Mouse (Mus musculus) limb, embryonic 12.5 days (tissue): ENCODE measurements around the gene Clpb. TPM values are rescaled to one million over a fixed set of nuclear protein-coding genes. Genes with fewer than 3 reads are reported as not detected.

Source experiments
- ATAC-seq: fragments of 200-750 bp; cut with Nextera tagmentation; 2 replicates; pipeline ENCODE4 v1.8.0; 2017; ENCODE audit warnings: low read depth, moderate TSS enrichment; ENCODE audit not compliant: insufficient number of reproducible peaks, insufficient read depth, low FRiP score, low TSS enrichment
- H3K27ac ChIP-seq: fragments of 300-500 bp; sonication (generic); 2 replicates; pipeline ENCODE4 v1.5.1; 2016; ENCODE audit warnings: mild to moderate bottlenecking, moderate library complexity
- H3K27me3 ChIP-seq: fragments of 300-500 bp; sonication (generic); 2 replicates; pipeline ENCODE4 v1.6.1; 2016; ENCODE audit warnings: mild to moderate bottlenecking, moderate library complexity
- H3K36me3 ChIP-seq: fragments of 300-500 bp; sonication (generic); 2 replicates; pipeline ENCODE4 v1.6.1; 2016; ENCODE audit warnings: mild to moderate bottlenecking, moderate library complexity
- H3K4me1 ChIP-seq: fragments of 300-500 bp; sonication (generic); replicated peaks from 2 replicates; pipeline ENCODE4 v1.6.1; 2016
- H3K4me2 ChIP-seq: fragments of 300-500 bp; sonication (generic); 2 replicates; pipeline ENCODE4 v1.6.1; 2016; ENCODE audit warnings: mild to moderate bottlenecking, moderate library complexity
- H3K4me3 ChIP-seq: fragments of 300-500 bp; sonication (generic); replicated peaks from 2 replicates; pipeline ENCODE4 v1.5.1; 2016; ENCODE audit warnings: mild to moderate bottlenecking
- H3K9ac ChIP-seq: fragments of 300-500 bp; sonication (generic); replicated peaks from 2 replicates; pipeline ENCODE4 v1.6.1; 2016; ENCODE audit warnings: mild to moderate bottlenecking, moderate library complexity
- H3K9me3 ChIP-seq: fragments of 300-500 bp; sonication (generic); 2 replicates; pipeline ENCODE4 v1.6.1; 2016; ENCODE audit warnings: mild to moderate bottlenecking, moderate library complexity
- WGBS: fragments of 180-500 bp; shearing (Covaris S2); methylation state at CpG from one replicate; pipeline ENCODE4 v1.1.7; 2016; 5-methylcytosine and 5-hydroxymethylcytosine counted together
- polyA plus RNA-seq: library from polyadenylated mRNA; unstranded; fragments of >200 nt; fragmentation: Nextera tagmentation; extraction: Ambion mirVana; gene quantifications from 2 replicates; pipeline ENCODE4 v1.2.1, GENCODE M21; 2016

Clpb gene
- polyA plus RNA-seq, 1 experiment from 2014 or later = 48.4 TPM

- Histone ChIP-seq H3K4me3 (no peak overlapping the region), H3K27me3 (no peaks in the 10 kb centered on the region), H3K4me2 (no peak overlapping the region), H3K9ac (no peak overlapping the region), H3K9me3 (no peaks in the 10 kb centered on the region), H3K27ac (no peak overlapping the region), H3K4me1 (no peaks in the 10 kb centered on the region), H3K36me3 (peaks cover 6% of the 10 kb centered on the region; the same call in 1 of the 2 replicates)
- 94% methylated on average over 14 of the region's 14 CpGs for WGBS
- ATAC-seq = no peak
Measured at GRCm38 (mm10) chr7:101692446-101692845, 29.0 kb downstream of the Clpb start.

DNA sequence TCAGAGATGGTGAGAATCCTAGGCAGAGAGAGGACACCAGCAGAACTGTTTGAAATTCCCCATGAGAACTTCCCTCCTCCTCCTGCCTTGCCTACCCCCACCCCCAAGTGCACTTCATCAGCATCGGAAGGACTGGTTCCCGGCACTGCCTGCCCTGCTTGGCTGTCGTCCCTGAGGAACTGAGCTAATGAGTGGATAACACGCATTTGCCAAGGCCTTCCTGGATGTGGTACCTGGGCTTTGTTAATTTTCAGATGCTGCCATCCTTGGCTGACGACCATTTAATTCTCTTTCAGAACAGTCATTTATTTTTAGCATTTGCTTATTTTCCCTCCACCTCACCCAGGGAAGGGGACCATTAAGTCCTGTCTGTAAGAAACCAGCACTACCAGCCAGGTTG, 32.0 kb downstream of the Clpb start:
- no peak overlapping the region for H3K4me3 ChIP-seq
- no peak overlapping the region for H3K27ac ChIP-seq
- WGBS = 63% methylated on average over 5 of the region's 5 CpGs
- no peaks in the 10 kb centered on the region for H3K4me1 ChIP-seq
- 0 out of 2 replicates have a peak, but pooled peaks cover 6% of the 10 kb centered on the region for H3K36me3 ChIP-seq
- no peak overlapping the region for H3K4me2 ChIP-seq
- no peak overlapping the region for H3K9ac ChIP-seq
- H3K27me3 ChIP-seq = no peaks in the 10 kb centered on the region
- ATAC-seq = no peak
- no peaks in the 10 kb centered on the region for H3K9me3 ChIP-seq

DNA sequence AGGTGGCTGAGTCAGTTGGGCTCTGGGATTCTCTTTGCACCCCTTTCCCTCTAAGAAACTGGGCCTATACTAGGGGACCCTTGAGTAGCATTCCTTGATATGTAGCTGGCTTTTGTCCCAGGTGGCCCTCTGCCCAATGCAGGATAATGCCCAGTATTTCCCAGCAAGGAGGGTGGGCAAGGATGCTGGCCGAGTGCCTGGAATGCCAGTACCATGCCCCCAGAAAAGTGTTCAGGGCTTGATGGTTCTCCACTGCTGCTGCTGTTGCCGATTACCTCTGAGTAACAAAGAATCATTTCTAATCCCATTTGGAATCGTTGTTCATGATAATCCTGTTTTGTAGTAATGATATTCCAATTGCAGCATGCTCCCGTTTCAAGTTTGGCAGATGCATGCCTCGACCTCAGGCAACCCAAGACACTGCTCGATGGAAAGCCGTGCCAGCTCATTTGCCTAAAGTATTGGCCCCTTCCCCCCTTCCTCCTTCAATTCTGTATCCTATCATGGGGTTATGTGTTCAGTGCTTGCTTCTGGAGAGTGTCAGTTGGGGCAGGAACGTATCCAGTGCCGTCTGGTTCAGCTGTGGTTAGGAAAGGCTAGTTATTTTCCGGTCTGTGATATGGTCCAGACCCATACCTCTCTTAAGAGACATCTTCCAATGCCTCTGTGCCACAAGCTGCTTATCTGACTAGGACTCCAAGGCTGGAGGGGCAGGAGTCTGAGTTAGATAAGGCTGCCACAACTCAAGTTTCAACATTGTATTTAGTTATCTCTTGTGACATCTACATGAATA, 33.7 kb downstream of the Clpb start:
- no peak overlapping the region for H3K4me3 ChIP-seq
- ATAC-seq = no peak
- H3K4me2 ChIP-seq = no peak overlapping the region
- 85% methylated on average over 10 of the region's 10 CpGs for WGBS
- no peaks in the 10 kb centered on the region for H3K27me3 ChIP-seq
- no peak overlapping the region for H3K27ac ChIP-seq
- no peaks in the 10 kb centered on the region for H3K9me3 ChIP-seq
- no peak overlapping the region for H3K9ac ChIP-seq
- H3K36me3 ChIP-seq = no peaks in the 10 kb centered on the region
- H3K4me1 ChIP-seq = no peaks in the 10 kb centered on the region

GRCm38 (mm10) chr7:101700296-101700695, 36.9 kb downstream of the Clpb start:
- Histone ChIP-seq H3K4me3 (no peak overlapping the region), H3K36me3 (no peaks in the 10 kb centered on the region), H3K4me1 (no peaks in the 10 kb centered on the region), H3K4me2 (no peak overlapping the region), H3K9ac (no peak overlapping the region), H3K27me3 (no peaks in the 10 kb centered on the region), H3K9me3 (no peaks in the 10 kb centered on the region), H3K27ac (no peak overlapping the region)
- no peak for ATAC-seq
- WGBS = 49% methylated on average over 3 of the region's 3 CpGs

GRCm38 (mm10) chr7:101702706-101703105, 39.3 kb downstream of the Clpb start:
- WGBS = 61% methylated on average over 5 of the region's 5 CpGs
- H3K4me2 ChIP-seq = no peak overlapping the region
- peaks cover 14% of the 10 kb centered on the region; the same call in 1 of the 2 replicates for H3K36me3 ChIP-seq
- no peaks in the 10 kb centered on the region for H3K4me1 ChIP-seq
- no peak overlapping the region for H3K9ac ChIP-seq
- ATAC-seq = no peak
- H3K27ac ChIP-seq = no peak overlapping the region
- H3K4me3 ChIP-seq = no peak overlapping the region
- H3K9me3 ChIP-seq = no peaks in the 10 kb centered on the region
- no peaks in the 10 kb centered on the region for H3K27me3 ChIP-seq

- Histone ChIP-seq H3K4me3 (no peak overlapping the region), H3K36me3 (peaks cover 14% of the 10 kb centered on the region; the same call in 1 of the 2 replicates), H3K9me3 (no peaks in the 10 kb centered on the region), H3K9ac (no peak overlapping the region), H3K27ac (no peak overlapping the region), H3K27me3 (no peaks in the 10 kb centered on the region), H3K4me1 (no peaks in the 10 kb centered on the region), H3K4me2 (no peak overlapping the region)
- ATAC-seq = no peak
- 90% methylated on average over 3 of the region's 3 CpGs for WGBS
Measured at GRCm38 (mm10) chr7:101709586-101709985, 46.2 kb downstream of the Clpb start.

- no peak overlapping the region for H3K4me3 ChIP-seq
- peaks cover 14% of the 10 kb centered on the region; the same call in 1 of the 2 replicates for H3K36me3 ChIP-seq
- no peak overlapping the region for H3K4me2 ChIP-seq
- no peaks in the 10 kb centered on the region for H3K4me1 ChIP-seq
- no peak overlapping the region for H3K9ac ChIP-seq
- WGBS = 93% methylated on average over 5 of the region's 5 CpGs
- H3K27ac ChIP-seq = no peak overlapping the region
- no peaks in the 10 kb centered on the region for H3K9me3 ChIP-seq
- ATAC-seq = no peak
- H3K27me3 ChIP-seq = no peaks in the 10 kb centered on the region
Measured at GRCm38 (mm10) chr7:101710236-101710635, 46.8 kb downstream of the Clpb start.

GRCm38 (mm10) chr7:101713828-101714400, 50.5 kb downstream of the Clpb start:
- Histone ChIP-seq H3K4me2 (no peak overlapping the region), H3K4me1 (no peaks in the 10 kb centered on the region), H3K27ac (no peak overlapping the region), H3K9me3 (no peaks in the 10 kb centered on the region), H3K4me3 (no peak overlapping the region), H3K36me3 (no peaks in the 10 kb centered on the region), H3K9ac (no peak overlapping the region), H3K27me3 (no peaks in the 10 kb centered on the region)
- 79% methylated on average over 9 of the region's 9 CpGs for WGBS
- no peak for ATAC-seq

DNA sequence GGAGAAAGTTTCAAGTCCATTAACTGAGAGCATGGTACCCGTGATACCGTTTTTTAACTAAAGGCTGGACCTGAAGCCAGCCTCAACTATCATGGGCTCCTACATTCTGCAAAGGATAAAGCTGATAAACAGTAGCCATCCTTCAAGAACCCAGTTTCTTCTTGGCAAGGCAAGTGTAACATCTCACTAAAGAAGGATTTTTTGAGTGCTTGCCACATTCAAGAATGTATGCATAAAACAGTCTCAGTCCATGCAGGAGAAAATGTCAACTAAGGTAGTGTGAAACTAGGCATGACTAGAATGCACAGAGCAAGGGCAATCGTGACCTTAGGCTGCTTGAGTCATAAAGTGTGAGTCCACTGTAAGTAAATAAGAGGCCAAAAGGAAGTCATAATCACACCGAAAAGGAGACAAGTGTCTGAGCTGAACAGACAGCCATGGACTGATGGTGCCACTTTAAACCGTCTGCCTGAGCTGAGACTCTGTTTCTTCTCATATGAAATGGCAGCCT, 51.7 kb downstream of the Clpb start:
- H3K9me3 ChIP-seq = no peaks in the 10 kb centered on the region
- no peaks in the 10 kb centered on the region for H3K27me3 ChIP-seq
- 76% methylated on average over 5 of the region's 5 CpGs for WGBS
- no peak overlapping the region for H3K9ac ChIP-seq
- no peaks in the 10 kb centered on the region for H3K36me3 ChIP-seq
- no peak overlapping the region for H3K4me3 ChIP-seq
- no peaks in the 10 kb centered on the region for H3K4me1 ChIP-seq
- no peak for ATAC-seq
- no peak overlapping the region for H3K27ac ChIP-seq
- H3K4me2 ChIP-seq = no peak overlapping the region

GRCm38 (mm10) chr7:101720356-101720755, 56.9 kb downstream of the Clpb start:
- no peak for ATAC-seq
- Histone ChIP-seq H3K4me1 (no peaks in the 10 kb centered on the region), H3K27me3 (no peaks in the 10 kb centered on the region), H3K4me3 (no peak overlapping the region), H3K9me3 (no peaks in the 10 kb centered on the region), H3K9ac (no peak overlapping the region), H3K4me2 (no peak overlapping the region), H3K27ac (no peak overlapping the region), H3K36me3 (0 out of 2 replicates have a peak, but pooled peaks cover 3% of the 10 kb centered on the region)
- WGBS = 81% methylated on average over 3 of the region's 3 CpGs

GRCm38 (mm10) chr7:101725081-101725480, 61.6 kb downstream of the Clpb start:
- Histone ChIP-seq H3K36me3 (0 out of 2 replicates have a peak, but pooled peaks cover 3% of the 10 kb centered on the region), H3K9ac (no peak overlapping the region), H3K4me3 (no peak overlapping the region), H3K27ac (no peak overlapping the region), H3K4me1 (peaks cover 6% of the 10 kb centered on the region; the same call in 1 of the 2 replicates), H3K4me2 (no peak overlapping the region), H3K27me3 (no peaks in the 10 kb centered on the region), H3K9me3 (no peaks in the 10 kb centered on the region)
- WGBS = 62% methylated on average over 4 of the region's 4 CpGs
- ATAC-seq = no peak
